Mouse (Mus musculus) left cerebral cortex, postnatal 36 days (tissue): ENCODE data around the gene Opn1mw. TPM values are rescaled to one million over a fixed set of nuclear protein-coding genes. Genes with fewer than 3 reads are reported as not detected.
"Not testable (repeated sequence)": the region's sequence is repeated elsewhere in the genome, so short reads cannot be mapped to it uniquely, and the experiment has no call there.

ENCODE experiments used
- DNase-seq, 2 experiments: peaks; one replicate each; pipeline ENCODE4 v3.0.0; 2021 to 2022; ENCODE audit warnings: low spot score in 2 of 2, mixed read lengths in 1 of 2
- intact Hi-C: fragments of 180-260 bp; cut with DNase I; formaldehyde crosslinking; loops from one replicate; pipeline ENCODE4 v1.15.1; 2025
- total RNA-seq, 2 experiments: library from RNA; stranded (reverse); gene quantifications; 2 replicates each; pipeline ENCODE4 v1.2.3; 2021

Opn1mw gene
- total RNA-seq = under 1 TPM in 1 of 2 experiments, not detected in 1; 0.66 TPM

GRCm38 (mm10) chrX:74127164-74127563 lies at the start of gene Opn1mw:
TSS of gene Opn1mw (plus strand) at chrX:74127464.
- intact Hi-C loops = no loop called here

GRCm38 (mm10) chrX:74084276-74084837 lies 42.9 kb upstream of the Opn1mw start:
- intact Hi-C loops = loop anchor here (2.0 kb wide), 1 partner anchor 118 kb away; the partner anchor contains the start of gene Hcfc1
- no peak for DNase-seq

More at GRCm38 (mm10) chrX:74127164-74127563, at the start of gene Opn1mw:
- no peak for DNase-seq

DNA sequence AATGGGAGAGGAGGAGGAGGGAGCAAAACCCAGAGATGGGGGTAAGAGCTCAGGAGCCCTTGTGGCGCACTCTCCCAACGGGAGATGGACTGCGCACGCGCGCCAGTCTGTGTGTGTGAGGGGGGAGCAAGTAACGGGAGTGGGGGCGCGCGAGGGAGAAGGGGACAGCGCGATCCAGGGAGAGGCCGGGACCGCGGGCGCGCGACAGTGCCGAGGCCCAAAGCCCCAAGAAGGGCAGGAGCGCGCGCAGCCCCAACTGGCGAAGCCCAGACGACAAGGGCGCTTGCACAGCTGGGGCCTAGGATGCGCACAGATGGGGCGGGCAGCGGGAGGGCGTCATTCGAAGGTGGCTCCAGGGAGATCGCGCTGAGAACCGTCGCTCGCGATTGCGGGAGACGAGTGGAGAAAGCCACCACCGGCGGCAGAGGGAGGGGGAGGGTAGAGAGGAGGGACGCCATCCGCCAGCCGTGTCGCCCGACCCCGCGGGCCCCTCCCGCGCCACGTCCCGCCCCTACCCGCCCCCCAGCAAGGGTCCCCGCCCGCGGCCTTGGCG lies 42.2 kb upstream of the Opn1mw start:
- peak; percentile 78 to 84 for DNase-seq
- intact Hi-C loops = loop anchor here (2.0 kb wide), 1 partner anchor 118 kb away; the partner anchor contains the start of gene Hcfc1

- peak; percentile 94 to 96 for DNase-seq
- intact Hi-C loops = loop anchor here (2.0 kb wide), 1 partner anchor 119 kb away; the partner anchor contains the start of gene Hcfc1
These were observed 41.6 kb upstream of the Opn1mw start for GRCm38 (mm10) chrX:74085601-74086038.

DNA sequence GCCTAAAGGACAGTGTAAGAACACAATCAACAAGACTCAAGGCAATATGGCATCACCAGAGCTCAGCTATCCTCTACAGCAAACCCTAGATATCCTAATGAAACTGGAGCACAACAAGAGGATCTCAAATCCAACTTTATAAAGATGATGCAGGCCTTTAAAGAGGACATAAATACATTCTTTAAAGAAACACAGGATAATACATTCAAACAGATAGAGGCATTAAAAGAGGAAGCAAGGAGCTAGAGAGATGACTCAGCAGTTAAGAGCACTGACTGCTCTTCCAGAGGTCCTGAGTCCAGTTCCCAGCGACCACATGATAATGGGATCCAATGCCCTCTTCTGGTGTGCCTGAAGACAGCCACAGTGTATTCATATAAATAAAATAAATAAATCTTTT lies 32.1 kb upstream of the Opn1mw start:
- intact Hi-C loops = no loop called here
- DNase-seq = no peak

DNA sequence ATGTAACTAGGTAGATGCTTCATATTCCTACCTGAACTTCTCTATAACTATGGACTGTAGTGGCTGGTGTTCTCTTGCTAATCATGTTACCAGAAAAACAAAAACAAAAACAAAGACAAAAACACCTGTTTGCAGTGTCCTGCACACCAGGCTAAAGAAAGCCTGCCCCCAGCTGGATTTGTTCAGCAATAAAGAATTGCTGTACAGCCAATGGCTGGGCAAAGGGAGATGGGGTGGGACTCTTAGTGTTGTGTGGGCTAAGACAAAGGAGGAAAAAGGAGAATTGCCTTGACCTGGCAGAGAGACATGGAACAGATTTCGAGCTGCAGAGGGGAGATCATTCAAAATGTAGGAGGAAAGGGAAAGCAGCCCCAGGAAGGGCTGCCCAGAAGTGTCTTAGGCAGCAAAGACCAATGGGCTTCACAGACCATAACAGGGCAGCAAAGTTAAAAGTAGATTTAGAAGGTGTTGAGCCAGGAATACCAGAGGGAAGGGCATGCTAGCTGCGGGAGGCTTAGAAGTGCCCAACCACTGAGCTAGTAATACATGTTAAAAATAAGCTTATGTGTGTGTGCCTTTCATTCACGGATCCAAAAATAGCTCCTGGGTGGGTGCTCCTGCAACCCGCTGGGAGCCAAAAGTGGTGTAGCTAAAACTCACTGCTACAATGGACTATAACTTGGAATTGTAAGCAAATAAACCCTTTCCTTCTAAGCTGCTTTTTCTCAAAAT lies 23.6 kb upstream of the Opn1mw start:
- DNase-seq = peak in 1 of 2 experiments; percentile 5
- intact Hi-C loops = no loop called here

DNA sequence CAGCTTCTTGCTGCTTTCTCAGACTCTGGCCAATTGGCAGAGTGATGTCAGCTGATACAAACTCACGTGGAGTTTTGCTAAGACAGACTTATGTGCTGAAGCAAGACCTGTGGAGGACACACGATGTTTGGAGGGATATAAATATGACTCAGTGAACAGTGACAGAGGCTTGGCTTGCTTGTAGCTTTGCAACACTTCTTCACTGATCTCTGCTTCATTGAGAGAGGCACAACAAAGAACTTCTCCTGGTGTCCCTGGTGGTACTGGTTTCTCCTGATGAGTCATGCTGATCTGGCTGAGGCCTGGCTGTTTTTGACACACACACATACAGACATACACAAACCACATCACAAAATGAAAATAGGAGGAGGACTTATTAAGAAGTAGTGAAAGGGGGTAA lies 21.3 kb upstream of the Opn1mw start:
- DNase-seq = no peak
- intact Hi-C loops = no loop called here

- intact Hi-C loops = no loop called here
- DNase-seq = no peak
These were observed 18.5 kb upstream of the Opn1mw start for GRCm38 (mm10) chrX:74108747-74109146.

GRCm38 (mm10) chrX:74114036-74114435 lies 13.2 kb upstream of the Opn1mw start:
- no peak for DNase-seq
- intact Hi-C loops = loop anchor here (10.0 kb wide), 1 partner anchor 301 kb away; no protein-coding TSS in a partner anchor

DNA sequence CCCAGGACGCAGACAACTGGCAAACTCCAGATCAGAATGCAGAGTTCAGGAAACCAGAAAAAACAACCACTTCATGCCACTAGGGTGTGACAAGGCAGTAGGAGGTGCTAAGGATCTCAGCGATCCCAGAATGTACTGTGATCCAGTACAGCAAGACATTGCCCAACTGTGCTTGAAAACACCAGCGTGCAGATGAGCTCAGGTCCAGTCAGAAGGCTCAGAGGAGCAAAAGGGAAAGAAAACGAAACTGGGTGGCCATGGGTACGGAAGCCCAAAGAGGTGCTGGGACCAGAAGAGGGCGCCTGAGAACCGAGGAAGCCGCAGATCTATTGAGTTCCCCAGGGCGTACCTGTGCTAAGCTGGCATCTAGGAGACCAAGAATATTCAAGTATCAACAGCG lies 11.8 kb upstream of the Opn1mw start:
- intact Hi-C loops = loop anchor here (10.0 kb wide), 1 partner anchor 299 kb away; no protein-coding TSS in a partner anchor
- DNase-seq = peak; percentile 35 to 42

GRCm38 (mm10) chrX:74124975-74125374 lies 2.3 kb upstream of the Opn1mw start:
- DNase-seq = no peak
- intact Hi-C loops = loop anchor here (5.0 kb wide), 1 partner anchor 117 kb away; no protein-coding TSS in a partner anchor

GRCm38 (mm10) chrX:74135263-74135662 lies 8.0 kb downstream of the Opn1mw start, which contains the start of gene Mecp2:
TSS of gene Mecp2 (minus strand) at chrX:74135363.
- DNase-seq, intact Hi-C loops: not testable (repeated sequence)

- intact Hi-C loops = no loop called here
- DNase-seq = no peak
These were observed 40.5 kb downstream of the Opn1mw start, which contains the start of gene Tex28 for GRCm38 (mm10) chrX:74167738-74168137. TSS of gene Tex28 (minus strand) at chrX:74167838.

DNA sequence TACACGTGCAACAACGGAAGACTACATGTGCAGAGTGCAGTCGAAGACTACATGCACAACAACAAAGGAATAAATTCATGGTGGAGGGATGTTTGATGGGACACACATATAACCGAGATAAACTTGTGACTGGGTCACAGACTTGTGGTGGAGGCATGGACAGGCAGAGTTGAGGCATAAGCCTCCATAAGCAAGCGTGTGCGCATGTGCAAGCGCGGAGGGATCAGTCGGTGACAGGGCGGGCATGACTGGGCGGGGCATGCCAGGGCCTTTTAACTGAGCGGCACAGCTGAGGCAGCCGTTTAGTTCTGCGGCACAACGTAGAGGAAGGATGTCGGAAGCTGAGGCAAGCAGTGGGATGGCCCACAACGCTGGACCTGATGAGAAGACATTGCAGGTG lies 49.7 kb downstream of the Opn1mw start, which contains the start of gene Tktl1:
TSS of gene Tktl1 (plus strand) at position 301 of the 400 bp plus-strand sequence.
- intact Hi-C loops = no loop called here
- no peak for DNase-seq

Other genes starting within 250 kb of the Opn1mw start
- gene Avpr2, start 235.4 kb upstream of the Opn1mw start, total RNA-seq = not detected
- gene L1cam, start 231.4 kb upstream of the Opn1mw start, total RNA-seq = 100 to 1,000 TPM; 131 to 179 TPM
- 1 to 10 TPM; 3.0 to 6.6 TPM for gene Arhgap4, start 205.6 kb upstream of the Opn1mw start, total RNA-seq
- 10 to 100 TPM; 52.5 to 54.7 TPM for gene Naa10, start 205.5 kb upstream of the Opn1mw start, total RNA-seq
- 1 to 10 TPM; 5.5 to 7.3 TPM for gene Renbp, start 196.6 kb upstream of the Opn1mw start, total RNA-seq
- 10 to 100 TPM; 69.4 to 75.1 TPM for gene Hcfc1, start 161.1 kb upstream of the Opn1mw start, total RNA-seq
- 10 to 100 TPM; 44.0 to 53.8 TPM for gene Irak1, start 103.5 kb upstream of the Opn1mw start, total RNA-seq
- 10 to 100 TPM; 82.0 to 91.2 TPM for gene Mecp2, start 7.9 kb downstream of the Opn1mw start, total RNA-seq
- gene Tex28, start 40.4 kb downstream of the Opn1mw start, total RNA-seq = not detected
- not detected for gene Tktl1, start 49.8 kb downstream of the Opn1mw start, total RNA-seq
- gene Flna, start 122.4 kb downstream of the Opn1mw start, total RNA-seq = 10 to 100 TPM; 57.5 to 74.0 TPM
- 10 to 100 TPM; 33.6 to 39.0 TPM for gene Emd, start 127.2 kb downstream of the Opn1mw start, total RNA-seq
- 100 to 1,000 TPM; 182 to 197 TPM for gene Rpl10, start 143.3 kb downstream of the Opn1mw start, total RNA-seq
- 10 to 100 TPM; 49.7 to 64.0 TPM for gene Taz, start 154.4 kb downstream of the Opn1mw start, total RNA-seq
- gene Dnase1l1, start 154.9 kb downstream of the Opn1mw start, total RNA-seq = 1 to 10 TPM; 2.0 to 2.3 TPM
- 100 to 1,000 TPM; 340 to 365 TPM for gene Atp6ap1, start 169.6 kb downstream of the Opn1mw start, total RNA-seq
- gene Gdi1, start 177.5 kb downstream of the Opn1mw start, total RNA-seq = 100 to 1,000 TPM; 583 to 584 TPM
- gene Fam50a, start 185.6 kb downstream of the Opn1mw start, total RNA-seq = 10 to 100 TPM; 30.1 to 31.9 TPM
- gene Plxna3, start 201.6 kb downstream of the Opn1mw start, total RNA-seq = 10 to 100 TPM; 17.1 to 28.7 TPM
- 10 to 100 TPM; 23.0 to 26.9 TPM for gene Lage3, start 226.2 kb downstream of the Opn1mw start, total RNA-seq
- 10 to 100 TPM; 64.6 to 77.3 TPM for gene Ubl4a, start 245.8 kb downstream of the Opn1mw start, total RNA-seq
- 1 to 10 TPM; 2.4 to 2.7 TPM for gene Slc10a3, start 245.9 kb downstream of the Opn1mw start, total RNA-seq